Mouse (Mus musculus) limb, embryonic 13.5 days (tissue): ENCODE measurements around the gene Cts8. TPM values are rescaled to one million over a fixed set of nuclear protein-coding genes. Genes with fewer than 3 reads are reported as not detected.

Source experiments
- ATAC-seq: fragments of 200-750 bp; cut with Nextera tagmentation; 2 replicates; pipeline ENCODE4 v1.8.0; 2017; ENCODE audit warnings: low read depth, moderate number of reproducible peaks, moderate TSS enrichment; ENCODE audit not compliant: low FRiP score
- H3K27ac ChIP-seq: fragments of 300-500 bp; sonication (generic); 2 replicates; pipeline ENCODE4 v1.5.1; 2015; ENCODE audit warnings: inconsistent platforms, mild to moderate bottlenecking, moderate library complexity
- H3K27me3 ChIP-seq: fragments of 300-500 bp; sonication (generic); 2 replicates; pipeline ENCODE4 v1.6.1; 2015; ENCODE audit warnings: mild to moderate bottlenecking, inconsistent platforms
- H3K36me3 ChIP-seq: fragments of 300-500 bp; sonication (generic); 2 replicates; pipeline ENCODE4 v1.6.1; 2015; ENCODE audit warnings: inconsistent platforms, mild to moderate bottlenecking, moderate library complexity
- H3K4me1 ChIP-seq: fragments of 300-500 bp; sonication (generic); 2 replicates; pipeline ENCODE4 v1.6.1; 2015; ENCODE audit warnings: inconsistent platforms
- H3K4me2 ChIP-seq: fragments of 300-500 bp; sonication (generic); replicated peaks from 2 replicates; pipeline ENCODE4 v1.6.1; 2015; ENCODE audit warnings: inconsistent platforms, mild to moderate bottlenecking, moderate library complexity
- H3K4me3 ChIP-seq: fragments of 300-500 bp; sonication (generic); 2 replicates; pipeline ENCODE4 v1.5.1; 2015; ENCODE audit warnings: moderate library complexity, mild to moderate bottlenecking, inconsistent platforms
- H3K9ac ChIP-seq: fragments of 300-500 bp; sonication (generic); 2 replicates; pipeline ENCODE4 v1.6.1; 2015; ENCODE audit warnings: mild to moderate bottlenecking, inconsistent platforms
- H3K9me3 ChIP-seq: fragments of 300-500 bp; sonication (generic); 2 replicates; pipeline ENCODE4 v1.6.1; 2016; ENCODE audit warnings: inconsistent platforms
- WGBS: fragments of 180-500 bp; shearing (Covaris S2); methylation state at CpG from one replicate; pipeline ENCODE4 v1.1.7; 2015; 5-methylcytosine and 5-hydroxymethylcytosine counted together
- polyA plus RNA-seq: library from polyadenylated mRNA; unstranded; fragments of >200 nt; fragmentation: Nextera tagmentation; extraction: Ambion mirVana; gene quantifications from 2 replicates; pipeline ENCODE4 v1.2.1, GENCODE M21; 2015

The Cts8 gene
- polyA plus RNA-seq: not detected in 2 replicates

- Histone ChIP-seq H3K4me2 (no peak within 1 kb of the TSS), H3K4me3 (no peak within 1 kb of the TSS), H3K9me3 (peaks cover 27% of the 10 kb centered on the region), H3K27me3 (no peaks in the 10 kb centered on the region), H3K4me1 (no peaks in the 10 kb centered on the region), H3K36me3 (no peaks in the 10 kb centered on the region), H3K27ac (no peak within 1 kb of the TSS), H3K9ac (no peak within 1 kb of the TSS)
- 90% methylated on average over 2 of the region's 2 CpGs for whole genome bisulfite sequencing
- ATAC-seq: no peak
Observed at GRCm38 (mm10) chr13:61255258-61255657, at the start of gene Cts8. Gene Cts8, minus strand, starts transcription at chr13:61255358.

- no peak within 1 kb of the TSS for H3K9ac ChIP-seq
- H3K4me2 ChIP-seq: no peak within 1 kb of the TSS
- no peaks in the 10 kb centered on the region for H3K36me3 ChIP-seq
- H3K27ac ChIP-seq: no peak within 1 kb of the TSS
- peaks cover 17% of the 10 kb centered on the region for H3K9me3 ChIP-seq
- WGBS: 82% methylated on average over 2 of the region's 2 CpGs
- no peaks in the 10 kb centered on the region for H3K4me1 ChIP-seq
- no peaks in the 10 kb centered on the region for H3K27me3 ChIP-seq
- no peak for ATAC-seq
- H3K4me3 ChIP-seq: no peak within 1 kb of the TSS
Observed at GRCm38 (mm10) chr13:61288739-61289138, 33.6 kb upstream of the Cts8 start, which contains the start of gene Gm49398. Gene Gm49398, minus strand, starts transcription at chr13:61288839.

- Histone ChIP-seq H3K9ac (no peak overlapping the region), H3K9me3 (no peaks in the 10 kb centered on the region), H3K27ac (no peak overlapping the region), H3K27me3 (no peaks in the 10 kb centered on the region), H3K4me3 (no peak overlapping the region), H3K4me1 (no peaks in the 10 kb centered on the region), H3K4me2 (no peak overlapping the region), H3K36me3 (no peaks in the 10 kb centered on the region)
- 55% methylated on average over 13 of the region's 13 CpGs for WGBS
- no peak for ATAC-seq
Observed at GRCm38 (mm10) chr13:61241076-61241947, 13.8 kb downstream of the Cts8 start.

- H3K9me3 ChIP-seq: peaks cover 30% of the 10 kb centered on the region
- no peak within 1 kb of the TSS for H3K4me3 ChIP-seq
- H3K36me3 ChIP-seq: no peaks in the 10 kb centered on the region
- H3K9ac ChIP-seq: no peak within 1 kb of the TSS
- no peaks in the 10 kb centered on the region for H3K27me3 ChIP-seq
- no peak within 1 kb of the TSS for H3K4me2 ChIP-seq
- H3K4me1 ChIP-seq: no peaks in the 10 kb centered on the region
- H3K27ac ChIP-seq: no peak within 1 kb of the TSS
- WGBS: 86% methylated on average over 3 of the region's 3 CpGs
- no peak for ATAC-seq
Observed at GRCm38 (mm10) chr13:61203310-61203709, 51.8 kb downstream of the Cts8 start, which contains the start of gene Cts6. Gene Cts6, minus strand, starts transcription at chr13:61203410.

Other genes starting within 250 kb of the Cts8 start
- not detected in 2 replicates for gene Ctsj, start 249.4 kb downstream of the Cts8 start, polyA plus RNA-seq
- not detected in 2 replicates for gene Ctsq, start 214.7 kb downstream of the Cts8 start, polyA plus RNA-seq
- not detected in 2 replicates for gene Ctsr, start 91.1 kb downstream of the Cts8 start, polyA plus RNA-seq
- not detected in 2 replicates for gene Cts6, start 51.9 kb downstream of the Cts8 start, polyA plus RNA-seq
- not detected in 2 replicates for gene Gm49398, start 33.5 kb upstream of the Cts8 start, polyA plus RNA-seq
- not detected in 2 replicates for gene Cts7, start 102.8 kb upstream of the Cts8 start, polyA plus RNA-seq